In genomic region chr12:54576821-54577220, GRCm38 (mm10) we compare ENCODE assay signal across 16 mouse cellular contexts.
DNase-seq lines count a peak whose midpoint lies in the region; ATAC-seq and TF ChIP-seq lines count a peak whose summit lies in the region.
"Had no signal": no experiment of that assay in that cellular context is flagged by ENCODE, and none has a peak within 500 bp of the region (broad histone marks: within the 10 kb centered on the region; RNA-seq: fewer than 3 reads in every experiment).

No protein-coding gene starts in this region.

- peak; percentile 11 for DNase-seq in embryo, embryonic 10 days (ENCODE audit: low spot score)
- DNase-seq in embryo, embryonic 9.5 days (ENCODE audit: extremely low spot score) = no peak
- DNase-seq in liver, postnatal 0 days = no peak
- DNase-seq in liver, embryonic 11.5 days (ENCODE audit: low spot score) = no peak
- DNase-seq in adrenal gland, postnatal 25 days = peak; percentile 21
- DNase-seq in frontal cortex, postnatal 36 days (ENCODE audit: low spot score in 2 of 2) = no peak
- no peak for DNase-seq in cerebellum, adult 18-20 months
- DNase-seq: B cell, adult 2 months; cerebellum, postnatal 14 days; gastrocnemius, postnatal 25 days; right cerebral cortex, postnatal 14 days; thymus, postnatal 25 days had no signal

- H3K27ac ChIP-seq in liver, postnatal 0 days (ENCODE audit: low read depth) = no peak overlapping the region
- H3K27ac ChIP-seq in liver, embryonic 11.5 days (ENCODE audit: low read depth, low read length) = no peak overlapping the region
- H3K27ac ChIP-seq: embryonic facial prominence, embryonic 12.5 days; hindbrain, embryonic 10.5 days; midbrain, embryonic 10.5 days; neural tube, embryonic 12.5 days had no signal

- no peak overlapping the region for H3K4me3 ChIP-seq in liver, postnatal 0 days (ENCODE audit: low read depth, low read length)
- no peak overlapping the region for H3K4me3 ChIP-seq in liver, embryonic 11.5 days (ENCODE audit: low read depth, low read length)
- H3K4me3 ChIP-seq: embryonic facial prominence, embryonic 12.5 days; hindbrain, embryonic 10.5 days; midbrain, embryonic 10.5 days; neural tube, embryonic 12.5 days had no signal

- no peaks in the 10 kb centered on the region for H3K36me3 ChIP-seq in liver, postnatal 0 days (replicated peaks; ENCODE audit: insufficient read depth, low read length)
- no peaks in the 10 kb centered on the region for H3K36me3 ChIP-seq in liver, embryonic 11.5 days (ENCODE audit: control insufficient read depth, insufficient read depth, low read length)
- H3K36me3 ChIP-seq: embryonic facial prominence, embryonic 12.5 days; hindbrain, embryonic 10.5 days; midbrain, embryonic 10.5 days; neural tube, embryonic 12.5 days had no signal

- H3K9me3 ChIP-seq in liver, postnatal 0 days (ENCODE audit: low read length) = no peaks in the 10 kb centered on the region; the same call in 1 of the 2 replicates
- no peaks in the 10 kb centered on the region for H3K9me3 ChIP-seq in liver, embryonic 11.5 days (ENCODE audit: control insufficient read depth, low read length)
- H3K9me3 ChIP-seq: embryonic facial prominence, embryonic 12.5 days; midbrain, embryonic 10.5 days had no signal

- TF ChIP-seq EP300 in liver, postnatal 0 days (IDR thresholded peaks at IDR 0.05; ENCODE audit: low read depth) = no peak

- 52% methylated on average over 3 of the region's 3 CpGs for WGBS in liver, postnatal 0 days (ENCODE audit: insufficient replicate concordance)
- WGBS in liver, embryonic 11.5 days = 80% methylated on average over 3 of the region's 3 CpGs

- no peak overlapping the region for H3K9ac ChIP-seq in liver, postnatal 0 days (replicated peaks)
- H3K9ac ChIP-seq in liver, embryonic 11.5 days (ENCODE audit: low read depth, low read length) = no peak overlapping the region
- H3K9ac ChIP-seq: embryonic facial prominence, embryonic 12.5 days; neural tube, embryonic 12.5 days had no signal

- no peaks in the 10 kb centered on the region for H3K4me1 ChIP-seq in liver, postnatal 0 days (ENCODE audit: insufficient read depth)
- H3K4me1 ChIP-seq in liver, embryonic 11.5 days (replicated peaks; ENCODE audit: control insufficient read depth, insufficient read depth, low read length) = no peaks in the 10 kb centered on the region
- H3K4me1 ChIP-seq: embryonic facial prominence, embryonic 12.5 days; hindbrain, embryonic 10.5 days; midbrain, embryonic 10.5 days; neural tube, embryonic 12.5 days had no signal

- no peak overlapping the region for H3K4me2 ChIP-seq in liver, postnatal 0 days (ENCODE audit: low read depth, low read length)
- H3K4me2 ChIP-seq in liver, embryonic 11.5 days = no peak overlapping the region
- H3K4me2 ChIP-seq: embryonic facial prominence, embryonic 12.5 days; neural tube, embryonic 12.5 days had no signal

- ATAC-seq in liver, postnatal 0 days = no peak
- ATAC-seq in liver, embryonic 11.5 days (replicated peaks; ENCODE audit: low FRiP score) = no peak

- no peaks in the 10 kb centered on the region for H3K27me3 ChIP-seq in liver, postnatal 0 days (ENCODE audit: insufficient read depth, low read length)
- H3K27me3 ChIP-seq in liver, embryonic 11.5 days (replicated peaks; ENCODE audit: control insufficient read depth, insufficient read depth, low read length) = no peaks in the 10 kb centered on the region
- H3K27me3 ChIP-seq: embryonic facial prominence, embryonic 12.5 days; neural tube, embryonic 12.5 days had no signal

- TF ChIP-seq CTCF in liver, postnatal 0 days (IDR thresholded peaks at IDR 0.05; ENCODE audit: low read depth) = 0 out of 2 replicates have a peak, but pooled peaks have one; percentile 17

Comparison
In these comparisons a context has a peak if more than half of its experiments do, and no peak if none do; other contexts are left out.
1. DNase-seq: peak in embryo, embryonic 10 days (single experiment) and adrenal gland, postnatal 25 days (single experiment); none in embryo, embryonic 9.5 days (single experiment), liver, postnatal 0 days (single experiment), liver, embryonic 11.5 days (single experiment), frontal cortex, postnatal 36 days (0 of 2) and cerebellum, adult 18-20 months (0 of 2).